Mouse (Mus musculus): Measurements from ENCODE around the gene Adgrl3. TPM values are rescaled to one million over a fixed set of nuclear protein-coding genes. Genes with fewer than 3 reads are reported as not detected.

Gene Adgrl3
- polyA plus RNA-seq, 1 experiment from 2014 or later, result 24.5 TPM

GRCm38 (mm10) chr5:81345436-81346131 is 325.6 kb downstream of the Adgrl3 start:
- ATAC-seq, result no peak; the same call in 1 of the 2 replicates
- no peaks in the 10 kb centered on the region for H3K9me3 ChIP-seq (replicated peaks; ENCODE audit: control insufficient read depth, low read length)
- peaks cover 6% of the 10 kb centered on the region; the same call in 1 of the 2 replicates for H3K27me3 ChIP-seq (replicated peaks; ENCODE audit: control insufficient read depth, insufficient read depth, low read length)
- H3K4me3 ChIP-seq (ENCODE audit: low read depth, low read length), result no peak overlapping the region
- no peak overlapping the region for H3K9ac ChIP-seq (ENCODE audit: low read length)
- H3K4me1 ChIP-seq (ENCODE audit: control insufficient read depth, insufficient read depth, low read length), result no peaks in the 10 kb centered on the region
- peak; percentile 20 for DNase-seq (ENCODE audit: low spot score)
- H3K36me3 ChIP-seq (ENCODE audit: control insufficient read depth, insufficient read depth, low read length), result no peaks in the 10 kb centered on the region
- no peak overlapping the region for H3K4me2 ChIP-seq (ENCODE audit: low read length)
- no peak overlapping the region for H3K27ac ChIP-seq (ENCODE audit: low read depth, low read length)
- 33% methylated on average over 9 of the region's 9 CpGs for WGBS

DNA sequence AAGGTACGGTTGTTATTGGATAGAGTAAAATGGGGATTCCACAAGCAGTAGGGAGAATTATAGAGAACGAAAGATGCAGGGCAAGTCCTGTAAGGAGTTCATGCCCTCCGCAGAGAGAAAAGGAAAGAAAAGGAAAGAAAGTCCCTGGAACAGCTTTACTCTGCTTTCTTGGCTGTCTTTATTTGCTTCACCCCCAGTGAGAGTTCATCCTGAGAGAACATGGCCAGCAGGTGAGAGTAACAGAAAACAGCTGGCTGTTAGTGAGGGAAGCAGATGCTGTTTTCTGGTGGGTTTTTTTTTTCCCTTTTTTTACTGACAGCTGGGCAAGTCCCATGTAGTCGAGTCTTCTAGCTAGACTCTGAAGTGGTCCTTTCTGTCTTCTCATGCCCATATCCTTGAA is 327.6 kb downstream of the Adgrl3 start:
- Histone ChIP-seq H3K36me3 (ENCODE audit: control insufficient read depth, insufficient read depth, low read length) (no peaks in the 10 kb centered on the region), H3K4me2 (ENCODE audit: low read length) (no peak overlapping the region), H3K4me3 (ENCODE audit: low read depth, low read length) (no peak overlapping the region), H3K9ac (ENCODE audit: low read length) (no peak overlapping the region), H3K9me3 (replicated peaks; ENCODE audit: control insufficient read depth, low read length) (no peaks in the 10 kb centered on the region), H3K4me1 (ENCODE audit: control insufficient read depth, insufficient read depth, low read length) (no peaks in the 10 kb centered on the region), H3K27ac (ENCODE audit: low read depth, low read length) (no peak overlapping the region), H3K27me3 (replicated peaks; ENCODE audit: control insufficient read depth, insufficient read depth, low read length) (peaks cover 6% of the 10 kb centered on the region; the same call in 1 of the 2 replicates)
- DNase-seq (ENCODE audit: low spot score) (no peak), ATAC-seq (no peak)
- 51% methylated on average over 4 of the region's 4 CpGs for WGBS

GRCm38 (mm10) chr5:81359560-81359959 is 339.6 kb downstream of the Adgrl3 start:
- H3K27me3 ChIP-seq (replicated peaks; ENCODE audit: control insufficient read depth, insufficient read depth, low read length), result 0 out of 2 replicates have a peak, but pooled peaks cover 3% of the 10 kb centered on the region
- H3K9me3 ChIP-seq (replicated peaks; ENCODE audit: control insufficient read depth, low read length), result no peaks in the 10 kb centered on the region
- no peaks in the 10 kb centered on the region for H3K36me3 ChIP-seq (ENCODE audit: control insufficient read depth, insufficient read depth, low read length)
- DNase-seq (ENCODE audit: low spot score), result peak; percentile 92
- H3K4me3 ChIP-seq (ENCODE audit: low read depth, low read length), result no peak overlapping the region
- no peak overlapping the region for H3K27ac ChIP-seq (ENCODE audit: low read depth, low read length)
- no peak overlapping the region for H3K9ac ChIP-seq (ENCODE audit: low read length)
- peaks cover 4% of the 10 kb centered on the region; the same call in 1 of the 2 replicates for H3K4me1 ChIP-seq (ENCODE audit: control insufficient read depth, insufficient read depth, low read length)
- WGBS, result 5% methylated on average over 2 of the region's 2 CpGs
- peak; percentile 95 for ATAC-seq
- H3K4me2 ChIP-seq (ENCODE audit: low read length), result no peak overlapping the region

DNA sequence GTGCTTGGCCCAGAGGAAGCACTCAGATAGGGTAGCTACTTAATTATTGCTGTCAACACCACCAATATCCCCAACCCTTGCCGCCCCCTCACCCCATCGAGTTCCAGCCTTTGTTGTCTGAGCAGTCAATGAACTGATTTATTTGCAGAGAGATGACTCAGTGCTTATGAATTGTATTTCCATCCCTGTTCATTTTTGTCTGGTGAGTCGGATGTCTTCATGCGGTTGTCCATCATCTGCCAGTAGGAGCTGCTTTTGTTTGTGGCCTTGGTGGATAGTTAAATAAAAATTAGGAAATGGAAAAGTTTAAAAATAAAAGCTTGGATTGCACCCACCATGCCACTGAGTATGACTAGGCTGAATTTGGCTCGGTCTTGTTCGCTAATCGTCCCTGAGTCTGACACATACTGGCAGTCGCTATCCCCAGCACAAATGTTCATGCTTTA is 344.3 kb downstream of the Adgrl3 start:
- H3K36me3 ChIP-seq (ENCODE audit: control insufficient read depth, insufficient read depth, low read length), result no peaks in the 10 kb centered on the region
- no peak overlapping the region for H3K9ac ChIP-seq (ENCODE audit: low read length)
- H3K27me3 ChIP-seq (replicated peaks; ENCODE audit: control insufficient read depth, insufficient read depth, low read length), result no peaks in the 10 kb centered on the region
- H3K27ac ChIP-seq (ENCODE audit: low read depth, low read length), result no peak overlapping the region
- no peak for ATAC-seq
- H3K4me1 ChIP-seq (ENCODE audit: control insufficient read depth, insufficient read depth, low read length), result peaks cover 4% of the 10 kb centered on the region; the same call in 1 of the 2 replicates
- no peaks in the 10 kb centered on the region for H3K9me3 ChIP-seq (replicated peaks; ENCODE audit: control insufficient read depth, low read length)
- DNase-seq (ENCODE audit: low spot score), result peak; percentile 20
- no peak overlapping the region for H3K4me3 ChIP-seq (ENCODE audit: low read depth, low read length)
- H3K4me2 ChIP-seq (ENCODE audit: low read length), result no peak overlapping the region
- WGBS, result 74% methylated on average over 8 of the region's 8 CpGs

GRCm38 (mm10) chr5:81365250-81365649 is 345.3 kb downstream of the Adgrl3 start:
- ATAC-seq, result no peak
- no peaks in the 10 kb centered on the region for H3K4me1 ChIP-seq (ENCODE audit: control insufficient read depth, insufficient read depth, low read length)
- DNase-seq (ENCODE audit: low spot score), result no peak

GRCm38 (mm10) chr5:81370126-81370850 is 350.4 kb downstream of the Adgrl3 start:
- Histone ChIP-seq H3K27me3 (replicated peaks; ENCODE audit: control insufficient read depth, insufficient read depth, low read length) (no peaks in the 10 kb centered on the region), H3K4me3 (ENCODE audit: low read depth, low read length) (no peak overlapping the region), H3K9ac (ENCODE audit: low read length) (no peak overlapping the region), H3K9me3 (replicated peaks; ENCODE audit: control insufficient read depth, low read length) (no peaks in the 10 kb centered on the region), H3K27ac (ENCODE audit: low read depth, low read length) (no peak overlapping the region), H3K4me1 (ENCODE audit: control insufficient read depth, insufficient read depth, low read length) (no peaks in the 10 kb centered on the region), H3K36me3 (ENCODE audit: control insufficient read depth, insufficient read depth, low read length) (no peaks in the 10 kb centered on the region), H3K4me2 (ENCODE audit: low read length) (no peak overlapping the region)
- WGBS, result 89% methylated on average over 10 of the region's 10 CpGs
- DNase-seq (ENCODE audit: low spot score) (no peak), ATAC-seq (no peak)

More at GRCm38 (mm10) chr5:81365250-81365649, 345.3 kb downstream of the Adgrl3 start:
- H3K9me3 ChIP-seq (replicated peaks; ENCODE audit: control insufficient read depth, low read length), result no peaks in the 10 kb centered on the region
- no peak overlapping the region for H3K9ac ChIP-seq (ENCODE audit: low read length)
- H3K36me3 ChIP-seq (ENCODE audit: control insufficient read depth, insufficient read depth, low read length), result no peaks in the 10 kb centered on the region
- H3K27ac ChIP-seq (ENCODE audit: low read depth, low read length), result no peak overlapping the region
- no peaks in the 10 kb centered on the region for H3K27me3 ChIP-seq (replicated peaks; ENCODE audit: control insufficient read depth, insufficient read depth, low read length)
- 61% methylated on average over 2 of the region's 2 CpGs for WGBS
- H3K4me2 ChIP-seq (ENCODE audit: low read length), result no peak overlapping the region
- no peak overlapping the region for H3K4me3 ChIP-seq (ENCODE audit: low read depth, low read length)

DNA sequence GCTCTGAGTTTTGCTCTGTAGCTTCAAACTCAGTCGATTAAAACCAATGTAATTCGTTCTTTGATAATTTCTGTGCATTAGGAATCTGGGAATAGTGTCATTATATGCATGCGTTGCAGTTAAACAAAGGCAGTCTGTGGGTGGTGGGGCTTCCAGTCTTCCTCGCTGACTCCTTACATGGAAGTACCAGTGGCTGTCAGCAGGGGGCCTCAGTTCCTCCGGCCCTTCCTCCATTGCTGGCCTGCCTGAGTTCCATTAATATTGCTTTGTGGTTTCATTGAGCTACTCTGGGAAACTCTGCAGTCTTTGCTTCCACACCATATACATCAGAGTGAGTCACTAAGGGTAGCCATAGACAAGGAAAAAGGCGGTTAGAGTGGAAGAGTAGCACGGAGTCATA is 356.1 kb downstream of the Adgrl3 start:
- 79% methylated on average over 7 of the region's 7 CpGs for WGBS

GRCm38 (mm10) chr5:81405582-81406143 is 385.7 kb downstream of the Adgrl3 start:
- WGBS, result 0% methylated on average over 1 of the region's 1 CpGs
- Histone ChIP-seq H3K9me3 (replicated peaks; ENCODE audit: control insufficient read depth, low read length) (no peaks in the 10 kb centered on the region), H3K27me3 (replicated peaks; ENCODE audit: control insufficient read depth, insufficient read depth, low read length) (no peaks in the 10 kb centered on the region), H3K27ac (ENCODE audit: low read depth, low read length) (no peak overlapping the region), H3K4me1 (ENCODE audit: control insufficient read depth, insufficient read depth, low read length) (no peaks in the 10 kb centered on the region), H3K4me2 (ENCODE audit: low read length) (no peak overlapping the region), H3K36me3 (ENCODE audit: control insufficient read depth, insufficient read depth, low read length) (no peaks in the 10 kb centered on the region), H3K9ac (ENCODE audit: low read length) (no peak overlapping the region), H3K4me3 (ENCODE audit: low read depth, low read length) (no peak overlapping the region)
- DNase-seq (ENCODE audit: low spot score) (no peak), ATAC-seq (no peak)

More for the DNA sequence above, 356.1 kb downstream of the Adgrl3 start:
- no peak for DNase-seq (ENCODE audit: low spot score)
- Histone ChIP-seq H3K27me3 (replicated peaks; ENCODE audit: control insufficient read depth, insufficient read depth, low read length) (no peaks in the 10 kb centered on the region), H3K9ac (ENCODE audit: low read length) (no peak overlapping the region), H3K4me3 (ENCODE audit: low read depth, low read length) (no peak overlapping the region), H3K4me2 (ENCODE audit: low read length) (no peak overlapping the region), H3K4me1 (ENCODE audit: control insufficient read depth, insufficient read depth, low read length) (no peaks in the 10 kb centered on the region), H3K9me3 (replicated peaks; ENCODE audit: control insufficient read depth, low read length) (no peaks in the 10 kb centered on the region), H3K36me3 (ENCODE audit: control insufficient read depth, insufficient read depth, low read length) (no peaks in the 10 kb centered on the region), H3K27ac (ENCODE audit: low read depth, low read length) (no peak overlapping the region)
- ATAC-seq, result no peak

All from forebrain, embryonic 14.5 days (tissue).